Mouse (Mus musculus) C2C12 (cell line): Measurements from ENCODE around the gene Morn4. TPM values are rescaled to one million over a fixed set of nuclear protein-coding genes. Genes with fewer than 3 reads are reported as not detected.
"Not testable (repeated sequence)": the region's sequence is repeated elsewhere in the genome, so short reads cannot be mapped to it uniquely, and the experiment has no call there.

ENCODE experiments used
- H3K27me3 ChIP-seq: one replicate; pipeline ENCODE4 v1.6.1; 2011; ENCODE audit not compliant: control insufficient read depth, insufficient read depth, insufficient read length
- H3K36me3 ChIP-seq: one replicate; pipeline ENCODE4 v1.6.1; 2011; ENCODE audit not compliant: control insufficient read depth, insufficient read depth
- H3K4me3 ChIP-seq: one replicate; pipeline ENCODE4 v1.5.1; 2011; ENCODE audit warnings: mild to moderate bottlenecking, control low read depth; ENCODE audit not compliant: poor library complexity, insufficient read depth, severe bottlenecking
- H3K79me2 ChIP-seq: one replicate; pipeline ENCODE4 v1.6.1; 2011; ENCODE audit not compliant: control insufficient read depth, insufficient read depth
- H3K79me3 ChIP-seq: one replicate; pipeline ENCODE4 v1.6.1; 2011; ENCODE audit warnings: low read depth, control low read depth
- H3ac ChIP-seq: one replicate; pipeline ENCODE3; 2011; ENCODE audit warnings: low read depth; ENCODE audit not compliant: control insufficient read depth, insufficient read length
- CEBPB ChIP-seq: IDR thresholded peaks from one replicate; pipeline ENCODE4 v1.6.1; 2011; ENCODE audit warnings: low read depth, mild to moderate bottlenecking, control low read depth, moderate library complexity
- CTCF ChIP-seq: IDR thresholded peaks from one replicate; pipeline ENCODE4 v1.5.1; 2011; ENCODE audit not compliant: control insufficient read depth, insufficient read depth, insufficient read length
- FOSL1 ChIP-seq: IDR thresholded peaks from one replicate; pipeline ENCODE4 v1.8.0; 2011; ENCODE audit warnings: mild to moderate bottlenecking, low read length; ENCODE audit not compliant: poor library complexity, insufficient read depth, severe bottlenecking
- MAX ChIP-seq: IDR thresholded peaks from one replicate; pipeline ENCODE4 v1.6.1; 2011; ENCODE audit warnings: mild to moderate bottlenecking, control low read depth
- MYOD1 ChIP-seq: IDR thresholded peaks from one replicate; pipeline ENCODE4 v1.6.1; 2011; ENCODE audit warnings: low read depth; ENCODE audit not compliant: control insufficient read depth, insufficient read length
- MYOG ChIP-seq: IDR thresholded peaks from one replicate; pipeline ENCODE4 v1.6.1; 2011; ENCODE audit not compliant: control insufficient read depth, insufficient read length; ENCODE audit errors: extremely low read depth
- USF1 ChIP-seq: IDR thresholded peaks from one replicate; pipeline ENCODE4 v1.6.1; 2011; ENCODE audit warnings: low read depth, mild to moderate bottlenecking, control low read depth, moderate library complexity
- polyA plus RNA-seq: library from polyadenylated mRNA; unstranded; fragments of >200 nt; fragmentation: generic; extraction: Trizol; gene quantifications from one replicate; pipeline ENCODE4 v1.2.1, GENCODE M21; 2012; ENCODE audit warnings: missing spikeins

Gene Morn4
- polyA plus RNA-seq, 1 experiment: 16.5 TPM

DNA sequence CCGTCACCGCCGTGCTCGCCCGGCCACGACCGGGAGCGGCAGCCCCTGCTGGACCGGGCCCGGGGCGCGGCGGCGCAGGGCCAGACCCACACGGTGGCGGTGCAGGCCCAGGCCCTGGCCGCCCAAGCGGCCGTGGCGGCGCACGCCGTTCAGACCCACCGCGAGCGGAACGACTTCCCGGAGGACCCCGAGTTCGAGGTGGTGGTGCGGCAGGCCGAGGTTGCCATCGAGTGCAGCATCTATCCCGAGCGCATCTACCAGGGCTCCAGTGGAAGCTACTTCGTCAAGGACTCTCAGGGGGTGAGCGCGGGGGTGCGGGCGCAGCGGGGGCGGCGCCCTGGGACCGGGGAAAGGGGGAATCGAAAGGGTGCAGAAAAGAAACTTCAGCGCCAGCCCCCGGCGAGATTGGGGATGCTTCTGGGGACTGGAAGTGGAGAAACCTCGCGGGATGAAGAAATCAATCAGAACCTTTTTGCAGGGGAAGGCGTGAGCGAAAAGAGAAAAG, 4.5 kb upstream of the Morn4 start:
- H3K36me3 ChIP-seq: peaks cover 16% of the 10 kb centered on the region
- peak overlapping the region; percentile 83 for H3ac ChIP-seq
- H3K27me3 ChIP-seq: no peaks in the 10 kb centered on the region
- peaks cover 20% of the 10 kb centered on the region for H3K79me3 ChIP-seq
- TF ChIP-seq MYOD1: no peak
- no peak for TF ChIP-seq MAX
- TF ChIP-seq USF1: no peak
- TF ChIP-seq FOSL1: no peak
- TF ChIP-seq CTCF: no peak
- TF ChIP-seq CEBPB: no peak
- TF ChIP-seq MYOG: no peak
- H3K4me3 ChIP-seq: peak overlapping the region; percentile 64
- H3K79me2 ChIP-seq: peaks cover 55% of the 10 kb centered on the region

DNA sequence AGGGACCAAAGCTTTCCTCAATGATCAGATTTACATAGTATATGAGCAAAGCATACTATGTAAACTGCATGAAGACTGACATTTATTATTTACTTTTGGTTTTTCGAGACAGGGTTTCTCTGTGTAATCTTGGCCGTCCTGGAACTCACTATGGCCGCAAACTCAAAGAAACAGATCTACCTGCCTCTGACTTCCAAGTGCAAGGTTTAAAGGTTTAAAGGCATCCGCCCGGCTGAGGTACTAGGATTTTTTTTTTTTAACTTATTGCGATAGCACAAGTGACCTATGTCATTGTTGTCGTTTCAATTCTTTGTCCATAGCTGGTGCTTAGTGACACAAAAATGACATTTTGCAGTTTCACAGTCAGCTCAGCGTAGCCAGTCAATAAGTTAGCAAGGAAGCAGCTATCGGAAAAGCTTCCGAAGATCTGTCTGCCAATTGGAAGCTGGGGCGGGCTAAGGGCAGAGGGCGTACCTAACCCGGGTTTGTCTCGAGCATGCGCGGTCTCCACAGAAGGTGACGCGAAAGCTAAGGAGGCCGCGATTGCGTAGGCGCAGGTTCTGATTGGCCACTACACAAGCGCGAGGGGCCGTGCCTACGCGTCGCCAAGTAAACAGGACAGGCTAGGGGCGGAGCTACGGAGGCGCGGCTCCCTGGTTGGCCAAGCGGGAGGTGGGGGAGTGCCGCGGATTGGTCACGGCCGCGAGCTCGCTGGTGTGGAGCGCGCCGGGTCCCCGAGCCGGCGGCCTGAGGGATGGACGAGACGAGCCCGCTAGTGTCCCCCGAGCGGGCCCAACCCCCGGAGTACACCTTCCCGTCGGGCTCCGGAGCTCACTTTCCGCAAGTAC, 3.8 kb upstream of the Morn4 start, which contains the start of gene Pi4k2a:
Pi4k2a (plus strand) TSS at position 723 of the 848 bp plus-strand sequence.
- H3K36me3 ChIP-seq: peaks cover 9% of the 10 kb centered on the region
- no peaks in the 10 kb centered on the region for H3K27me3 ChIP-seq
- H3K79me2 ChIP-seq: peaks cover 52% of the 10 kb centered on the region
- peak within 1 kb of the TSS; percentile 64 for H3K4me3 ChIP-seq
- peak within 1 kb of the TSS; percentile 83 for H3ac ChIP-seq
- peaks cover 18% of the 10 kb centered on the region for H3K79me3 ChIP-seq
- TF ChIP-seq CEBPB (peak; percentile 21), FOSL1 (no peak), MAX (peak; percentile 85)

DNA sequence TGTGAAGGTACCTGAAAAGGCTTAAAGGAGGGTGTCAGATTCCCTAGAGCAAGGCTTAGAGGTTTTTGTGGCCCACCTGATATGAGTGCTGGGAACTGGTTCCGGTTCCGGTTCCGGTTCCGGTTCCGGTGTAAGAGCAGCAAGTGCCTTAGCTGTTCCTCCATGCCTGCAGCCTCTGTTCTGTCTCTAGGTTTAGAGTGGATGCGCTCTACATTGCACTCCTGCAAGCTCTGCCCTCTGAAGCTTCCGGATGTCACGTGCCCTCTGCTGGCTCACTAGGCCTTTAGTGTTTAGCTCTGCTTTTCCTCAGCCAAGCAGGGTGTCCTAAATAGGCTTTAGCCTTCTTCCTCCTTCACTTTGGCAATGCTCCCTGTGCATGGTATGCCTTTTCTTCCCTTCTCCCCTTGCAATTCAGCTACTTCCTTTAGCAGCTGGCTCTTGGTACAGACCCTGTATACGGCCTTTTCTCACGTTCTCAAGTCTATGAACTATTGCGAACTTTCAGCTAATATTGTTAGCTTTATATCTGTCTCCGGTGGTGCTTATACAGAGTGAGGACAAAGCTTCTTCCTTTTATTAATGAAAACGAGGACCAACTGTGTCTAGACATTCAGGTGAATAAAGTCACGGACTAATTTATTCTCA, 3.1 kb upstream of the Morn4 start:
- peaks cover 1% of the 10 kb centered on the region for H3K36me3 ChIP-seq
- H3K79me3 ChIP-seq: peaks cover 18% of the 10 kb centered on the region
- peaks cover 44% of the 10 kb centered on the region for H3K79me2 ChIP-seq
- no peak overlapping the region for H3ac ChIP-seq
- TF ChIP-seq USF1: peak; percentile 90
- TF ChIP-seq MAX: no peak
- no peak for TF ChIP-seq MYOD1
- no peaks in the 10 kb centered on the region for H3K27me3 ChIP-seq
- no peak overlapping the region for H3K4me3 ChIP-seq

DNA sequence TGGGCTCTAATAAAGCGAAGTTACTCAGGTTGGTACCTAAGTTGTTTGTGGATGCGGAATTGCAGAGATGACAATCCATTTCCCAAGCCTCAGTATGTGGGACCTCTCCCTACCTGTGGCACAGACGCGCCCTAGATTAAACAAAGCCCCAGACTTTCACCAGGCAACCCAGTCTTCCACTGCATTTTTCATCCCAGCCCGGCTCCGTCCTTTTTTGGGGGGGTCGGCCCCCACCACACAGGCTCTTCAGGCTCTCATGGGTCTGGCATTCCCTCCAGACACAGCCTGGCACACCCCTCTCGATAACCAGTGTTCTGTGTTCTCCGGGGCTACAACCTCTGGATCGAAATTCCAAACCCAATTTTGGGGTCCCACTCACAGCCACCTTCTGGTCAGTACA, 467 bp downstream of the Morn4 start:
- Histone ChIP-seq H3K79me3 (no peaks in the 10 kb centered on the region), H3K79me2 (peaks cover 10% of the 10 kb centered on the region), H3K27me3 (no peaks in the 10 kb centered on the region), H3K4me3 (peak overlapping the region; percentile 57), H3ac (peak overlapping the region; percentile 81), H3K36me3 (no peaks in the 10 kb centered on the region)
- TF ChIP-seq CTCF: no peak
- TF ChIP-seq MYOD1: no peak
- TF ChIP-seq USF1: no peak
- TF ChIP-seq MAX: no peak

DNA sequence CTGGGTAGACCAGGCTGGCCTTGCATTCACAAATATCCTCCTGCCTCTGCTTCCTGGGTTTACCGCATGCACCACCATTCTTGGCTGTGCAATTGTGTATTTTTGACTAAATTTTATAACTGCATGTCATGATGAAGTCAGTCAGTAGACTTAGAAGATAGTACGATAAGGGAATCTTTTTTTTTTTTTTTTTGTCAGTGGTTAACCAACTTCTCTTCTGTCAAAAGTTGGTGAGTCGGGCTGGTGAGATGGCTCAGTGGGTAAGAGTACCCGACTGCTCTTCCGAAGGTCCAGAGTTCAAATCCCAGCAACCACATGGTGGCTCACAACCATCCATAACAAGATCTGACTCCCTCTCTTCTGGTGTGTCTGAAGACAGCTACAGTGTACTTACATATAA, 4.5 kb downstream of the Morn4 start:
- H3K79me3 ChIP-seq, H3K36me3 ChIP-seq, H3K27me3 ChIP-seq, H3ac ChIP-seq, H3K4me3 ChIP-seq: not testable (repeated sequence)
- H3K79me2 ChIP-seq: peaks cover 16% of the 10 kb centered on the region

DNA sequence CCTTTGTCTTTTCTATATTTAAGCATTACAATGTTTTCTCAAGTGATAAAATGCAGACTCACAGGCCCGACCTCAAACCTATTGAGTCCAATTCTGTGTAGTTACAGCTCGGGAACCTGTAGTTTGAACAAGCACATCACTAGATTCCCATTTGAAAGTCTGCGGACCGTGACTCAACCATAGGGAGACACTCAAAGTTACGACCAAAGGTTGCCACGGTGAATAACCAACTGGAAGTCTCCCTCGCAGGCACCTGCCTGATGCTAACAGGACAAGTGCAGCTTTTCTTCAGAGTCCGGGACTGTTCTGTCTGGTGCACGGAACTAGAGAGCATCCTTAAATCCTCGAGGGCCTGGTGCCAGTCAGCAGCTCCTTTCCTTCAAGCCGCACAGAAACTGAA, 5.7 kb downstream of the Morn4 start:
- Histone ChIP-seq H3K79me3 (no peaks in the 10 kb centered on the region), H3ac (peak overlapping the region; percentile 34), H3K27me3 (no peaks in the 10 kb centered on the region), H3K4me3 (no peak overlapping the region), H3K79me2 (peaks cover 11% of the 10 kb centered on the region), H3K36me3 (no peaks in the 10 kb centered on the region)
- TF ChIP-seq CTCF: no peak
- no peak for TF ChIP-seq CEBPB
- no peak for TF ChIP-seq FOSL1
- no peak for TF ChIP-seq USF1
- TF ChIP-seq MYOD1: no peak
- no peak for TF ChIP-seq MAX
- TF ChIP-seq MYOG: no peak
